Mouse (Mus musculus) embryonic facial prominence, embryonic 15.5 days (tissue): ENCODE measurements around the gene Fam170b. TPM values are rescaled to one million over a fixed set of nuclear protein-coding genes. Genes with fewer than 3 reads are reported as not detected.

Experiments
- ATAC-seq: fragments of 200-750 bp; cut with Nextera tagmentation; 2 replicates; pipeline ENCODE4 v1.8.0; 2017; ENCODE audit warnings: low read depth, moderate TSS enrichment; ENCODE audit not compliant: insufficient number of reproducible peaks, low FRiP score, low TSS enrichment
- H3K27ac ChIP-seq: fragments of 300-500 bp; sonication (generic); replicated peaks from 2 replicates; pipeline ENCODE4 v1.5.1; 2015; ENCODE audit warnings: mild to moderate bottlenecking, inconsistent platforms
- H3K27me3 ChIP-seq: fragments of 300-500 bp; sonication (generic); 2 replicates; pipeline ENCODE4 v1.6.1; 2015; ENCODE audit warnings: inconsistent platforms
- H3K36me3 ChIP-seq: fragments of 300-500 bp; sonication (generic); 2 replicates; pipeline ENCODE4 v1.6.1; 2015; ENCODE audit warnings: mild to moderate bottlenecking, inconsistent platforms
- H3K4me1 ChIP-seq: fragments of 300-500 bp; sonication (generic); 2 replicates; pipeline ENCODE4 v1.6.1; 2015; ENCODE audit warnings: inconsistent platforms
- H3K4me2 ChIP-seq: fragments of 300-500 bp; sonication (generic); replicated peaks from 2 replicates; pipeline ENCODE4 v1.6.1; 2015; ENCODE audit warnings: mild to moderate bottlenecking, inconsistent platforms
- H3K4me3 ChIP-seq: fragments of 300-500 bp; sonication (generic); replicated peaks from 2 replicates; pipeline ENCODE4 v1.5.1; 2015; ENCODE audit warnings: mild to moderate bottlenecking, inconsistent platforms
- H3K9ac ChIP-seq: fragments of 300-500 bp; sonication (generic); 2 replicates; pipeline ENCODE4 v1.6.1; 2015; ENCODE audit warnings: inconsistent platforms
- H3K9me3 ChIP-seq: fragments of 300-500 bp; sonication (generic); replicated peaks from 2 replicates; pipeline ENCODE4 v1.6.1; 2016; ENCODE audit warnings: inconsistent platforms
- WGBS: fragments of 180-500 bp; shearing (Covaris S2); methylation state at CpG from one replicate; pipeline ENCODE4 v1.1.7; 2015; 5-methylcytosine and 5-hydroxymethylcytosine counted together
- polyA plus RNA-seq: library from polyadenylated mRNA; unstranded; fragments of >200 nt; fragmentation: Nextera tagmentation; extraction: Ambion mirVana; gene quantifications from 2 replicates; pipeline ENCODE4 v1.2.1, GENCODE M21; 2015

Gene Fam170b
- polyA plus RNA-seq, 1 experiment from 2014 or later: 0.19 TPM

DNA sequence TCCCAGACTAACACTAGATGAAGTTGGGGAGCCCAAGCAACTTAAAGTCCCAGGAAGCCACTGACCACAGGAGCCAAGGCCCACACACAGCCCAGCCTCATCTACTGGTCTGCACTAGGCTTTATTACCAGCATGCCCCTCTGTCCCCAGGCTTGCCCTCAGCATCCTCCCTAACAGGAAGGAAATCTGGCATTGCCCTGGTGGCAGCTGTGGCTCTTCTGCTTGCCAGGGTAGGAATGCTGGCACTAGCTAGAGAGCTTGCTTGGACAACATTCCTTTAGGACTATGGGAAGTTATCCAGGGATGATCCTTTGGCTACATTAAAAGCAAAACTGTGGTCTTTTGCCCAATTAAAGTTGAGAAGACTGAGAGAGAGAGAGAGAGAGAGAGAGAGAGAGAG is 23.7 kb upstream of the Fam170b start:
- Histone ChIP-seq H3K9me3 (no peaks in the 10 kb centered on the region), H3K27me3 (no peaks in the 10 kb centered on the region), H3K4me3 (no peak overlapping the region), H3K27ac (no peak overlapping the region), H3K9ac (no peak overlapping the region), H3K4me2 (no peak overlapping the region), H3K36me3 (no peaks in the 10 kb centered on the region), H3K4me1 (no peaks in the 10 kb centered on the region)
- no peak for ATAC-seq

DNA sequence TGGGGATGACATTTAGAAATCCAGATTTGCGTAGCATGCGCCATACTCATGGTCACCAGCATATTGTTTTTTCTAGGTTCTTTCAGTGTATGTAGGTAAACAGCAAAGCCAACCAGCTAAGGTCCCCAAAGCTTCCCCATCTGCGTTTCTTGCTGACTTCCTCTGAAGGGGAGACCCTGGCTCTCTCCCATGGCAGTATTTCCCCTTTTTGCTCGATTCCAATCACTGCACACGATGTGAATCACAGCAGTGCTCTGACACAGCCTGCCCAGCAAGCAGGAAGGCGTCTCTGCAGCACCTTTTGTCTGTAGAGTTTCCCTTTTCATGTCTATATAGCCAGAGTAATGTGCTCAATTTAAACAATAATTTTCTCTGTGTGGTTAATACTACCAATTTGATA is 21.3 kb upstream of the Fam170b start:
- Histone ChIP-seq H3K4me1 (peaks cover 5% of the 10 kb centered on the region; the same call in 1 of the 2 replicates), H3K4me2 (no peak overlapping the region), H3K4me3 (no peak overlapping the region), H3K27me3 (no peaks in the 10 kb centered on the region), H3K27ac (no peak overlapping the region), H3K36me3 (no peaks in the 10 kb centered on the region), H3K9me3 (no peaks in the 10 kb centered on the region), H3K9ac (no peak overlapping the region)
- WGBS: 75% methylated on average over 6 of the region's 6 CpGs
- no peak for ATAC-seq

- no peaks in the 10 kb centered on the region for H3K36me3 ChIP-seq
- no peak overlapping the region for H3K9ac ChIP-seq
- no peak overlapping the region for H3K27ac ChIP-seq
- WGBS: 63% methylated on average over 4 of the region's 4 CpGs
- H3K4me3 ChIP-seq: no peak overlapping the region
- no peaks in the 10 kb centered on the region for H3K27me3 ChIP-seq
- H3K4me1 ChIP-seq: peaks cover 14% of the 10 kb centered on the region
- ATAC-seq: no peak
- H3K4me2 ChIP-seq: no peak overlapping the region
- no peaks in the 10 kb centered on the region for H3K9me3 ChIP-seq
Observed at GRCm38 (mm10) chr14:32814961-32815360, 18.8 kb upstream of the Fam170b start.

DNA sequence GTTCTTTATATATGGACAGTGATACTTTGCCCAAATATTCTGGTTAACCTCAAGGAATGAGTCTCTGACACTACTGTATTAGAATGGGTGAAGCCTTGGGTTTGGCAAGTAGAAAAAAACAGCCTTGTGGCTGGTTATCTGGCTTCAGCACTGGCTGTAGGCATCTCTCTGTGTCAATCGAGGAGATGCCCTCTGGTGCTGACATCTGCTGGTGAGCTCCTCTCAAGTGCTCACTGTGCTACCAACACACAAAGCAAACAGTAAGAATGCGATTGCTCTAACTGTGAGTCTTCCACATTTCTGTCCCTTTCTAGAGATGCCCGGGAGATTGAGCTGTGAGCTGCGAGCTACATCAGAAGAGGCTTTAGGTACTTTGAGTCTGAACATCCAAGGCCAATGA is 17.2 kb upstream of the Fam170b start:
- Histone ChIP-seq H3K4me2 (no peak overlapping the region), H3K9me3 (no peaks in the 10 kb centered on the region), H3K9ac (no peak overlapping the region), H3K27ac (no peak overlapping the region), H3K4me3 (no peak overlapping the region), H3K27me3 (no peaks in the 10 kb centered on the region), H3K4me1 (peaks cover 14% of the 10 kb centered on the region), H3K36me3 (no peaks in the 10 kb centered on the region)
- 70% methylated on average over 4 of the region's 4 CpGs for WGBS
- ATAC-seq: no peak

GRCm38 (mm10) chr14:32817258-32817657 is 16.5 kb upstream of the Fam170b start:
- Histone ChIP-seq H3K9me3 (no peaks in the 10 kb centered on the region), H3K9ac (no peak overlapping the region), H3K4me2 (no peak overlapping the region), H3K36me3 (no peaks in the 10 kb centered on the region), H3K27ac (no peak overlapping the region), H3K4me1 (peaks cover 14% of the 10 kb centered on the region), H3K27me3 (no peaks in the 10 kb centered on the region), H3K4me3 (no peak overlapping the region)
- 50% methylated on average over 7 of the region's 7 CpGs for WGBS
- ATAC-seq: no peak

- H3K9ac ChIP-seq: no peak overlapping the region
- H3K27ac ChIP-seq: no peak overlapping the region
- no peak overlapping the region for H3K4me3 ChIP-seq
- no peak for ATAC-seq
- WGBS: 33% methylated on average over 1 of the region's 1 CpGs
- no peaks in the 10 kb centered on the region for H3K9me3 ChIP-seq
- H3K27me3 ChIP-seq: no peaks in the 10 kb centered on the region
- H3K4me1 ChIP-seq: peaks cover 19% of the 10 kb centered on the region
- H3K36me3 ChIP-seq: no peaks in the 10 kb centered on the region
- no peak overlapping the region for H3K4me2 ChIP-seq
Observed at GRCm38 (mm10) chr14:32819297-32819696, 14.5 kb upstream of the Fam170b start.

DNA sequence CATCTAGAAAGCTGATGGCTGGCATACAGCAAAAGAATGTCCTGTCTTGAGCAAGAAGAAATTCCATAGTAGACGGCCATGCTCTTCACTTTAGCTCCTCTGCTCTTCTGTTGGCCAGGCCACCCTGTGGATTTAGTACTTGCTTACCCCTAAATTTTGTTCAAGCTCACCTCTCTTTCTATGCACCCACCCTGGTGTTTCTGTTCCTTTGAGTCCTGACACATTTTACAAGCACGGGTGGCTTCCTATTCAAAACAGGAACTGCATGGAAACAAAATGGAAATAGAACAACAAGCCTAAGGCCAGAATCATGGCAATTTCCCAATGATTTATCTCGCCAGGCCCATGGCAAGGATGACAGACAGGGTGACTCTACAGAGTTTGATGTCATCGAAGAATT is 10.9 kb upstream of the Fam170b start:
- Histone ChIP-seq H3K36me3 (no peaks in the 10 kb centered on the region), H3K27ac (no peak overlapping the region), H3K9me3 (no peaks in the 10 kb centered on the region), H3K4me1 (peaks cover 43% of the 10 kb centered on the region), H3K4me2 (no peak overlapping the region), H3K9ac (no peak overlapping the region), H3K27me3 (no peaks in the 10 kb centered on the region), H3K4me3 (no peak overlapping the region)
- no peak for ATAC-seq
- 75% methylated on average over 4 of the region's 4 CpGs for WGBS

DNA sequence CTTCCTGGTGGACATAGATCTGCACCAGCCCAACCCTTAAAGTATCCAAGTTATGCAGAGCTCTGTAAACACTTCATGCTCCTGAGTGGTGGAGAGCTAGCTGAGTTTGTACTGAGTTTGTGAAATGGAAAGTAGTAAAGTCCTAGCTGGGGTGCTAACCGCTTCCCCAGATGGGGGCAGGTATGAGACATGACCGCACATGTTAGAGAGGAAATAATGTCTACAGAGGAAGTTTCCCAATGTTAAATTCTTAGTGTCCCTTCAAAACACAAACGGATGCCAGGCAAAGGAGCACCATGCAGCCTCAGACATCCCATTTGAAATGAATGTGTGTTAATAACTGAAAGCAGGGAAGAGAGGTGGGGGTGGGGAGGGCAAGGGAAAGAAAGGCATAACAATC is 9.9 kb upstream of the Fam170b start:
- Histone ChIP-seq H3K4me2 (no peak overlapping the region), H3K4me1 (peaks cover 50% of the 10 kb centered on the region), H3K9me3 (no peaks in the 10 kb centered on the region), H3K4me3 (no peak overlapping the region), H3K27ac (0 out of 2 replicates have a peak overlapping the region, but pooled peaks have one; percentile 17), H3K9ac (no peak overlapping the region), H3K36me3 (no peaks in the 10 kb centered on the region), H3K27me3 (no peaks in the 10 kb centered on the region)
- ATAC-seq: no peak
- 69% methylated on average over 3 of the region's 3 CpGs for WGBS

GRCm38 (mm10) chr14:32824267-32825150 is 9.3 kb upstream of the Fam170b start:
- Histone ChIP-seq H3K27me3 (no peaks in the 10 kb centered on the region), H3K36me3 (no peaks in the 10 kb centered on the region), H3K9me3 (no peaks in the 10 kb centered on the region), H3K4me1 (peaks cover 44% of the 10 kb centered on the region), H3K9ac (no peak overlapping the region), H3K4me3 (no peak overlapping the region), H3K4me2 (no peak overlapping the region), H3K27ac (peak overlapping the region; percentile 68; the same call in 1 of the 2 replicates)
- ATAC-seq: no peak
- 46% methylated on average over 14 of the region's 14 CpGs for WGBS

- Histone ChIP-seq H3K27ac (peak overlapping the region; percentile 68; the same call in 1 of the 2 replicates), H3K9ac (no peak overlapping the region), H3K27me3 (no peaks in the 10 kb centered on the region), H3K4me2 (peak overlapping the region; percentile 33), H3K4me1 (peaks cover 43% of the 10 kb centered on the region), H3K4me3 (no peak overlapping the region), H3K36me3 (no peaks in the 10 kb centered on the region), H3K9me3 (no peaks in the 10 kb centered on the region)
- ATAC-seq: peak; percentile 84
- 2% methylated on average over 11 of the region's 11 CpGs for WGBS
Observed at GRCm38 (mm10) chr14:32825426-32826032, 8.2 kb upstream of the Fam170b start.

- H3K27ac ChIP-seq: peak overlapping the region; percentile 85; the same call in 1 of the 2 replicates
- peaks cover 43% of the 10 kb centered on the region for H3K4me1 ChIP-seq
- WGBS: 49% methylated on average over 4 of the region's 4 CpGs
Observed at GRCm38 (mm10) chr14:32827165-32827564, 6.6 kb upstream of the Fam170b start.

More at GRCm38 (mm10) chr14:32827165-32827564, 6.6 kb upstream of the Fam170b start:
- H3K36me3 ChIP-seq: no peaks in the 10 kb centered on the region
- H3K9me3 ChIP-seq: no peaks in the 10 kb centered on the region
- no peak overlapping the region for H3K4me3 ChIP-seq
- no peaks in the 10 kb centered on the region for H3K27me3 ChIP-seq
- H3K4me2 ChIP-seq: no peak overlapping the region
- no peak for ATAC-seq
- H3K9ac ChIP-seq: no peak overlapping the region
